Mouse (Mus musculus) spleen, postnatal 10 days (tissue): ENCODE measurements at regions not wholly inside any gene's neighbourhood (a gene's known extent, or its start where the extent isn't known, plus 50 kb on each side); places are given as distances from the start of the nearest gene placed in this dataset.

Source experiments
- DNase-seq, 2 experiments: peaks; one replicate each; pipeline ENCODE4 v3.0.0; 2021 to 2022; ENCODE audit warnings: low spot score in 2 of 2

GRCm38 (mm10) chr8:109151711-109152110 lies 342.1 kb upstream of the Pmfbp1 start:
- DNase-seq, result no peak

DNA sequence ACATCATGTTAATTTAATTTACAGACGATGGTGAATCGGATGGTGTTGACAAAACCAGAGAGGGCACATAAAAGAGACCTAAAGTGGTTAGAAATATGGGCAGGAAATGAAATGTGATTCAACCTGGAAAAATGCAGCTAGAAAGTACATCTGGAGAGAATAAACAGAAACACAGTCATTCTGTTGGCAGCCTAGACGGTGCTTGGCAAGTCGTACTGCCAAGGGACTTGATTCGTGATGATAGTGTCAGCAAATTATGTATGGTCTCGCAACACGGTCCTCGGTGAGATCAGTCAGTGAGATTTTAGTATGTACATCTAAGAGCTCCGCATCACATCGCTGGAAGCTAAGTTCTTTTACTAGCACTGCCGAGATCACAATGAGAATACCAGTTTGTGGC lies 338.3 kb upstream of the Pmfbp1 start:
- DNase-seq, result no peak

DNA sequence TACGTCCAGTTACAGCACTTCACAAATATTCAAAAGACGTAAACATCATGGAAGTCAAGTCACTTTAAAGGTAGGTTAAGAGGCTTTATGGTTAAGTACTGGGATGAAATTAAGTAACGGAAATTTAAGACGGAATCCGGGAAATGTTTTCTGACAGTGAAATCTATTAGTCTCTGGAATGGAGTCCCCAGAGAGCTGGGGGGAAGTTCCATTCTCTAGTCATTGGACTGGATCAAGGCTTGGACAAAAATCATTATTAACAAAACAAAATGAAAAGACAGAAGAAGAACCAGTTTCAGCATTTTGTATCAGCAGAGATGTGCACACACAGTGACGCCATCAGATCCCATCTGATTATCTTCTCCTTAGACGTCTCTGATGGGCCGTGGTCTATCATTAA lies 337.8 kb upstream of the Pmfbp1 start:
- DNase-seq, result no peak

GRCm38 (mm10) chr8:109172701-109173100 lies 321.1 kb upstream of the Pmfbp1 start:
- no peak for DNase-seq

DNA sequence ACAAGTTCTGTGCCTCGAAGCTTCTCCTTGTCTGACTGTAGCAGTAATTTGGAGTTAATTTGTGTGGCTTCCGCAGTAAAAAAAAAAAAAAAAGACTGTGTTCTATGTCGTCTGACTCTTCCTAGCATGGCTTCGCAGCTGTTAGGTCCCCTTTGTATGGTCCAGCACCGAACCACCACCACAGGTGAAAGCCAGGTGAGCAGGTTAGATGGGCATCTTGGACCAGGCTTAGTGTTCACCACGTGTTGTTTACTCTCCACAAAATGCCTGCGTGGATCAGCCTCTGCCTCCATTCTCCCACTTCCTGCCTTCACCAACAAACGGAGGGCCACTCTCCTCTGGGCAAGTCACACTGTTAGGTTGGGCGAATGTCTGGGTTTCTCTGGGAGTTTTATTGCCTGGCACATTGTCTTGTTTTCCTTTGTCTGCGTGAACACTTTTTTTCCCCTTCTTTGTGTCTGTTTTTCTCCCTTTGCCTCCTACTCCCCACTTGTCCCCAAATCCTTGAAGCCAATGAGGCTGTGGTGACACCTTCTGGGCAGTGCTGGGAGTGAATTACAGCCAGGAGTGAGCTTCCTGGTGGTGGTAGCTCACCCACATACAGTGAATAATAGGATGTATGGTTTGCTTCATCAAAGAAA lies 308.1 kb upstream of the Pmfbp1 start:
- DNase-seq, result peak in 1 of 2 experiments; percentile 26

GRCm38 (mm10) chr8:109187617-109188016 lies 306.2 kb upstream of the Pmfbp1 start:
- DNase-seq, result no peak

DNA sequence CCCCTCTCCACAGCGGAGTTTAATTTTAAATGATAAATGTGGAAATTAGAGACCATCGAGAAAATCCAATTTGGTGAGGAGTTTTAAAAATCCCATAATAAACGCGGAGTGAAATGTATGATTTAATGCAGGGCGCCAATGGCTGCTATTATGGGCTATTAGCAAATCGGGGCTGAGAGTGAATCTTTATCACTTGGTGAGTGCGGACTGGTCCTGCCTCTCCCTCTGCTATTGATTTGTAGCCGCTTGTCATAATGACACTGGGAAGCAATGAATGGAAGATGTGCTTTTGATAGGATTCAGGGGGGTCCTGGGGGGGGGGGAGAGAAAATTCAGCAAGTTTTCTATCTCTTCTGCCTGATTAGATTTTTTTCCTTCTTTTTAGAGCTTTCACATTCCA lies 279.6 kb upstream of the Pmfbp1 start:
- no peak for DNase-seq

GRCm38 (mm10) chr8:109216318-109216717 lies 277.5 kb upstream of the Pmfbp1 start:
- DNase-seq, result no peak

- no peak for DNase-seq
Observed at GRCm38 (mm10) chr8:109217326-109217725, 276.5 kb upstream of the Pmfbp1 start.

DNA sequence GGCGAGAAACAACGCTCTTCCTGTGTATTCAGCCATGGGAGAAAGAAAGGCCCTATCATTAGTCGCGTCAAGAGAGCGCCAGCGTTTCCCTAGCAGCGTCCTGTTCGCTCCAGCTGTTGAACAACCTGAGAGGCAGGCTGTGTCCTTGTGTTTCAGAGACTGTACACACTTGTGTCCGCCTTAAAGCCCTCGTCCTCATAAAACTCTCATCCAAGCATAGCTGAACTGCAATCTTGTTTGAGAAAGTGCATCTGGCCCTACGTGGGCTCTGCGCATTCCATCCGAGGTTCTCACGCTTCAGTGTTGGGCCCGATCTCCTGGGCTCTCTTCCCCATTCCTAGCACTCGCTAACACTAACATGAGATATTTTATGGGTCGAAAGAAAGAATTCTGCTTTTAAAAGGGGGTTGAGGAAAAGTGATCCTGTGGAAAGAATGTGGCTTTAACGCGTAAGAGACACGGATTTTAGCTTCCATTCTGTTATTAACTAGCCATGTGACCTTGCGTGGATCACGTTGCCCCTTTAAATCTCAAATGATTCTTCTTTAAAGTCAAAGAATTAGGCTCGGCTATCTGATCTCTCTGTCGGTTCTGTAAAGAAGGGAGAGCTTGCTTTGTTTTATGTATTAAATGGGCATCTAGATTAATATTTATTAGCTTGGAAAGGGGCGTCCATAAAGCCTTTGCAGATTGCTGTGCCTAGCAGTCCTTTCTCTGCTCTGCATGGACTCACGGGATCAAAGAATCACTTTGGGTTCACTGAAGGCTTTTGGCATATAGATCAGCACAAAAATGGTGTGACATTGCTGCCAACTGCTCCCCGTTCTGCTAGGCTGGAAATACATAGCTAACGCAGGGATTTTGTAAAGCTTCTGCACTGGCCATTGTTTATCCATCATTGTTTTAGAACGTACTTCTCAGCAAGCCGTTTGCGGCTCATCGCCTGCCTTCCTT lies 261.3 kb upstream of the Pmfbp1 start:
- no peak for DNase-seq

DNA sequence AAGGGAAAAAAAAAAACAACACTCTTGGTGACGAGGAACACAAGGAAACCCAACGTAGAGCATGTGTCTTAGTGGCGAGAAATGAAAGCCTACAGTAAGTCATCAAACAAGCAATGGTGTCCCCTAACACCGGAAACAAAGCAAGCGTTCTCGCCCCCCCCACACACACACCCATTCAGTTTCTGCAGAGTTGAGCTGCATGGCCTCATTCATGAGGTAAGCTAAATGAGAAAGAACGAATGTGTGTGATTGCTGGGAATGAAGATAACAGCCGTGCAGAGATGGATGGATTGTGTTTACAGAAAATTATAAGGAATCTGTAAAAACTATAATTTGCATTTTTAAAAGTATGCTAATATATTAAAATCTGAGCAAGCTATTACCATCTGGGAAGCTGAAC lies 248.3 kb upstream of the Pmfbp1 start:
- no peak for DNase-seq

- DNase-seq, result no peak
Observed at GRCm38 (mm10) chr8:109247875-109248274, 246.0 kb upstream of the Pmfbp1 start.

- no peak for DNase-seq
Observed at GRCm38 (mm10) chr8:109248356-109248755, 245.5 kb upstream of the Pmfbp1 start.

- DNase-seq, result no peak
Observed at GRCm38 (mm10) chr8:109249256-109249655, 244.6 kb upstream of the Pmfbp1 start.

DNA sequence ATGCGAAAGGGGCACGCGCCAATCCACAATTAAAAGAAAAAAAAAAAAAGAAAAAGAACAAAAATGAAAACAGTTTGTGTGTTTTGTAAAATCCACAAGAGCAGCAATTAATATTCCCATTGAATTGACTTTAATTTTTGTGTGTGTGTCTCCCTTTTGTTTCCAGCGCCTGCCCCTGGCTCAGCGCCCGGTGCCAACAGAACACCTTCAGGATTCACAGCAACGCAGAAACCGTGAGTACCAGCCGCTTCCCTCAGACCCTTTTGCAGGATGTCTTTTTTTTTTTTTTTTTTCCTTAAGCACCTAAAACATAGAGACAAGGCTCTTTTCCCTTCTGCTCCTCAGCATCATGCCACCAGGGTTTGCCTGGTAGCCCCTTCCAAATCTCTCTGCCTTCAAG lies 244.1 kb upstream of the Pmfbp1 start:
- DNase-seq, result no peak

DNA sequence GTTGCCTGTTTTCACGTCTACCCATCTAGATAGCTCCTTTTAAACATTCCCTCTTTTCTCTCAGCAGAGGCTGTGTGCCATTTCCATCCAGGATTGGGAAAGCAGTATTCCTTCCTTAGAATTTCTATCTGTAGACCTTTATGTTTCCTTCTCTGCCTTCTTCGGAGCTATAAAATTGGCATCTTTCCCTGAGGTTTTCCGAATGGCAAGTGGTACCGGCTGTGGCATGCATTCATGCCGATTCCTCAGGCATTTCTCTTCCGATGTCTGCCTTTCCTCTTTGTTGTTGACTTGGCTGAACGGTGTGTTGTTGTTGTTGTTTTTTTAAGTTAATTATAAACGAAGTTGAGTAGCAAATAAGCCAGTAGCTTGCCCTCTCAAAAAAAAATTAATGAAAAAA lies 243.3 kb upstream of the Pmfbp1 start:
- no peak for DNase-seq

GRCm38 (mm10) chr8:109251360-109251798 lies 242.4 kb upstream of the Pmfbp1 start:
- DNase-seq, result no peak

GRCm38 (mm10) chr8:109252404-109252803 lies 241.4 kb upstream of the Pmfbp1 start:
- DNase-seq, result no peak

DNA sequence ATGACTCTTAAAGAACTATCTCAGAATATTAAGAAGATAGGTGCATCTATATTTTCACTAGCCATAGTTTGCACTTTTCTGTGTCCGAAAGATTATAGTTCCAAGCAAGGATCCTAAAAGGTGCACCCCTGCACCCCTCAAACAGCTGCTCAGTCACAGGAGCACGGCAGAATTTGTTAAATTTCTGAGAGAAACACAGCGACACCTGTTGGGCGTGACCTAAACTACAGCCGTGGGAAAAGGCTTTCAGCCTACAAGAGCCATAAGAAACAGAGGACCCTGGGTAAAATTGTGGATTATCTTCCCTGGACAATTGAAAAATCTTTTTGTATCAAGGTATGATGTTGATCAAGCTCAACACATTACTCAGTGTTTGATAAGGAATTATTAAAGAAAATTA lies 214.7 kb upstream of the Pmfbp1 start:
- DNase-seq, result peak in 1 of 2 experiments; percentile 44

- no peak for DNase-seq
Observed at GRCm38 (mm10) chr8:109280540-109280939, 213.3 kb upstream of the Pmfbp1 start.

GRCm38 (mm10) chr8:109281598-109281997 lies 212.2 kb upstream of the Pmfbp1 start:
- DNase-seq, result no peak

GRCm38 (mm10) chr8:109310670-109311386 lies 183.0 kb upstream of the Pmfbp1 start:
- DNase-seq, result no peak
